Mouse (Mus musculus) hindbrain, embryonic 10.5 days (tissue): ENCODE measurements around the gene Atp13a1. TPM values are rescaled to one million over a fixed set of nuclear protein-coding genes. Genes with fewer than 3 reads are reported as not detected.

ENCODE experiments used
- DNase-seq: peaks from one replicate; pipeline ENCODE4 v3.0.0-alpha.2; 2017; ENCODE audit warnings: low spot score
- H3K27ac ChIP-seq: fragments of 300-500 bp; sonication (generic); 2 replicates; pipeline ENCODE4 v1.5.1; 2016; ENCODE audit warnings: mild to moderate bottlenecking, moderate library complexity
- H3K27me3 ChIP-seq: fragments of 300-500 bp; sonication (generic); 2 replicates; pipeline ENCODE4 v1.6.1; 2016; ENCODE audit warnings: mild to moderate bottlenecking; ENCODE audit not compliant: poor library complexity, insufficient read depth, severe bottlenecking
- H3K36me3 ChIP-seq: fragments of 300-500 bp; sonication (generic); 2 replicates; pipeline ENCODE4 v1.6.1; 2016; ENCODE audit warnings: mild to moderate bottlenecking, moderate library complexity
- H3K4me1 ChIP-seq: fragments of 300-500 bp; sonication (generic); replicated peaks from 2 replicates; pipeline ENCODE4 v1.6.1; 2016; ENCODE audit warnings: mild to moderate bottlenecking
- H3K4me3 ChIP-seq: fragments of 300-500 bp; sonication (generic); 2 replicates; pipeline ENCODE4 v1.5.1; 2016; ENCODE audit warnings: mild to moderate bottlenecking, moderate library complexity
- H3K9me3 ChIP-seq: fragments of 300-500 bp; sonication (generic); 2 replicates; pipeline ENCODE4 v1.6.1; 2016; ENCODE audit warnings: mild to moderate bottlenecking, moderate library complexity
- WGBS: fragments of 180-500 bp; shearing (Covaris S2); methylation state at CpG from one replicate; pipeline ENCODE4 v1.1.7; 2016; 5-methylcytosine and 5-hydroxymethylcytosine counted together
- polyA plus RNA-seq: library from polyadenylated mRNA; unstranded; fragments of >200 nt; fragmentation: Nextera tagmentation; extraction: Ambion mirVana; gene quantifications from 2 replicates; pipeline ENCODE4 v1.2.1, GENCODE M21; 2016

Gene Atp13a1
- polyA plus RNA-seq, 1 experiment from 2014 or later: 61.1 TPM

DNA sequence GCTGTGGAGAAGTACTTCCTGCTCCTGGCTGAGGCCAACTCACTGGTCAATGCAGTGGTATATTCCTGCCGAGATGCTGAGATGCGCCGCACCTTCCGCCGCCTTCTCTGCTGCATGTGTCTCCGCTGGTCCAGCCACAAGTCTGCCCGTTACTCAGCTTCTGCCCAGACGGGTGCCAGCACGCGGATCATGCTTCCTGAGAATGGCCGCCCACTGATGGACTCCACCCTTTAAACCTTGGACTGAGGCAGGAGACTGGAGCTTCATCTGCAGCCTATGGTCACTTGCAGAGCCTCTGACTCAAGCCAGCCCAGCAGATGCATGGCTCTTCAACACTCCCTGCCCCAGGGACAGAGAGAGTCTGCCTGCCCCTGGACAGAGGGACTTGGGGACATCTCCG is 35.4 kb downstream of the Atp13a1 start:
- peaks cover 45% of the 10 kb centered on the region for H3K4me1 ChIP-seq
- no peak overlapping the region for H3K27ac ChIP-seq
- no peak for DNase-seq
- 96% methylated on average over 12 of the region's 12 CpGs for WGBS
- H3K4me3 ChIP-seq: no peak overlapping the region
- H3K9me3 ChIP-seq: no peaks in the 10 kb centered on the region
- 0 out of 2 replicates have a peak, but pooled peaks cover 4% of the 10 kb centered on the region for H3K27me3 ChIP-seq
- H3K36me3 ChIP-seq: peaks cover 66% of the 10 kb centered on the region

DNA sequence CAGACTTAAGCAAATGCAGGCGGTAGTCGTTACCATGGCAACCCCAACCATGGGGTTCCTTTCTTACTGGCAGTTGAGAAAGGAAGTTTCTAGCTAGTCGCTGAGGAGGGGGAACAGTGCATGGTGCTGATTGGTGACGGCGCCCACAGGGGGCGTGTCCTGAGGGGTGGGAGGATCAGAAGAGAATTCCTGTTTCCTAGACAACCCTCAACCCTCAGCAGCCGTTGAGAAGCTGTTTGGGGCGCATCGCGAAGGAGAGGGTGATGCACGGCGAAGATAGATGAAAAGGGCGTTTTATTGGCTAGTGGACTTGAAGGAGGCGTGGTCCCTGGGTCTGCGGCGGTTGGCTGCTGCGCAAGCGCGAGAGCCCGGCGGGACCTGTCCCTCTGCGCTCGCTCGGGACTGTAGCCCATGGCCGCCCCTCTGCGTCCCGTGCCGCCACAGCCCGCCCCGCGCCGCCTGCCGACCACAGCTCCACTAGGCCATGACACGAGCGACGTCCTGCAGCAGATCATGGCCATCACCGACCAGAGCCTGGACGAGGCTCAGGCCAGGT is 41.4 kb downstream of the Atp13a1 start, which contains the start of gene Pbx4:
TSS of gene Pbx4 (plus strand) at position 194 of the 556 bp plus-strand sequence.
- H3K9me3 ChIP-seq: no peaks in the 10 kb centered on the region
- peak within 1 kb of the TSS; percentile 89 for H3K27ac ChIP-seq
- peaks cover 43% of the 10 kb centered on the region for H3K36me3 ChIP-seq
- H3K27me3 ChIP-seq: no peaks in the 10 kb centered on the region
- peak; percentile 97 for DNase-seq
- under 1% methylated on average over 38 of the region's 38 CpGs for WGBS
- H3K4me3 ChIP-seq: peak within 1 kb of the TSS; percentile 75
- peaks cover 23% of the 10 kb centered on the region for H3K4me1 ChIP-seq

DNA sequence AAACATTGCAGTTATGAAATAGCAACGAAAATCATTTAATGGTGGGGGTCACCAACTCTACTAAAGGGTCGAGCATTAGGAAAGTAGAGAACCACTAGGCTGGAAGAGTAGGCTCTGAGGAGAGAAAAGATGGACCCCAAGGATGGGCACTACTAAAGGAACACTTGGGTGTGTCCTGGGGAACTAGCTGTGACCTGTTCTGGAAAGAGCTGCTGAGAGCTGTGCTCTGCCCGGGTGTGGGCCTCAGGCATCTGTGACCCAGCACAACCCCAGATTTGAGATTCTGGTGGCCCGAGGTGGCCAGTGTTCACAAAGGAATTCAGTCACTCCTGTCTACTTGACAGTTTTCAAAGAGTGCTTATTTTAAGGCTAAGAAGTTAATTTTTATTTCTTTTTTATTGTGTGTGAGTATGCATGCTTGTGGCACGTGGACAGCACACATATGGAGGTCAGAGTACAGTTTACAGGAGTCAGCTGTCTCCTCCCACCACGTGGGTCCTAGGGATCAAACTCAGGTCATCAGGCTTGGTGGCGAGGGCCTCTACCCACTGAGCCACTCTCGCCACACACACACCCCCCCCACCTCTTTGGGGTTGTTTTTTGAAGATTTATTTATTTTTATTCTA is 46.2 kb downstream of the Atp13a1 start:
- no peak overlapping the region for H3K27ac ChIP-seq
- 81% methylated on average over 8 of the region's 8 CpGs for WGBS
- DNase-seq: no peak
- H3K4me3 ChIP-seq: no peak overlapping the region
- H3K4me1 ChIP-seq: peaks cover 15% of the 10 kb centered on the region
- H3K27me3 ChIP-seq: no peaks in the 10 kb centered on the region
- H3K36me3 ChIP-seq: peaks cover 51% of the 10 kb centered on the region
- no peaks in the 10 kb centered on the region for H3K9me3 ChIP-seq

DNA sequence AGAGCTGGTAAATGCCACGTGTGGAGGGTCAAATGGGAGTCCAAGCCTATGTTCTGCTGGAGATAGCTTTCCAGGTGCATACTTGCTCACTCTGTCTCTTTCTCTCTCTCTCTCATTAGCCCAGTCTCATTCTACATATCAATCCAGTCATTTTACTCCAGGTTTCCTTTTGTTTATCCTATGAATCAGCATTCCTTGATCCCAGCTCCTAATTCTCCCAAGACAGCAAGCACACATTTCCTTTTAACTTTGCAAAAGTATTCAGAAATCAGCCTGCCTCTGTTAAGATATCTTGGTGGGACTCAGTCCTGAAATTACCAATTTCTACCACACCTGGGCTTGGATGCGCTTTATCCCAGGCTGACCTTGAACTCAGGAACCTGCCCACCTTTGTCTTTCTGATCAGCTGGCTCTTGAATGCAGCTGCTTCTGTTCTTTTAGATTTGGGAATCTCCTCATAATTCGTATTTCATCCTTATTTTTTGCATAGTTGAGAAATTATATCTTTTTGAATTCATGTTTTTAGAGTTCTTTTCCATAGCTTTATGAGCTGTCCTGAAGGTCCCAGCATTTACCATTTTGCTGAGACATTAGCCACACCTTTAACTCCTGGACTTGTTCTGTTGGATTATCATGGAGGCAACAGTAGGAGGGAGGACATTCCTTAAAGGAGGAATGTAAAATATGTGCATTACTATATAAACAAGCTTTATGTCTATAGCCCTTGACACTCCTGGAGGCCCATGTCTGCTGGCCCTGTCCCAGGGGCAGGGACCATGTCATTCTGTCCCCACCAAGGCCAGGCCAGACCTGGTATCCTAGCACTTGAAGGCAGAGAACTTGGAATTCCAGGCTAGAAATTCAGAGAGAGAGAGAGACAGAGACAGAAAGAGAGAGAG is 56.5 kb downstream of the Atp13a1 start:
- no peaks in the 10 kb centered on the region for H3K9me3 ChIP-seq
- H3K36me3 ChIP-seq: peaks cover 34% of the 10 kb centered on the region
- H3K4me1 ChIP-seq: no peaks in the 10 kb centered on the region
- WGBS: 77% methylated on average over 3 of the region's 3 CpGs
- H3K27me3 ChIP-seq: no peaks in the 10 kb centered on the region
- DNase-seq: no peak
- H3K27ac ChIP-seq: no peak overlapping the region
- no peak overlapping the region for H3K4me3 ChIP-seq

DNA sequence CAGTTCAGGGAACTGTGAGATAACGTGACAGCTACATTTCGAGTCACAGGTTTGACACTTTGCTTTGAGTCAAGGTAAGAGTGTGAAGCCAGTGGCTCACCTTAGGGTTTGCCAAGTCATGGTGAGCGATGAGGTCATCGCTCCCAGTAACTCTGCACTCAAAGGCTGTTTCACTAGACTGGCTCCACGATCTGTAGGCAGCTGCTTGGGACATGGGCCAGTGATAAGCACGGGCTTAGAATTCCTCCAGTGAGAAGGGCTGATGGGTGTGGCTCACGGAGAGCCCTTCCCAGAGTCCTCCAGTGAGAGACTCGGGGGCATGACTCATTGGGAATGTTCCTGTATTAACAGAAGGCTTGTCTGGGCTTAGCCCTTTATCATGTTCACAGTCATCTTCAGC is 58.0 kb downstream of the Atp13a1 start:
- no peaks in the 10 kb centered on the region for H3K4me1 ChIP-seq
- no peak overlapping the region for H3K4me3 ChIP-seq
- no peaks in the 10 kb centered on the region for H3K27me3 ChIP-seq
- H3K36me3 ChIP-seq: peaks cover 48% of the 10 kb centered on the region
- DNase-seq: no peak
- H3K27ac ChIP-seq: no peak overlapping the region
- no peaks in the 10 kb centered on the region for H3K9me3 ChIP-seq
- 90% methylated on average over 8 of the region's 8 CpGs for WGBS

DNA sequence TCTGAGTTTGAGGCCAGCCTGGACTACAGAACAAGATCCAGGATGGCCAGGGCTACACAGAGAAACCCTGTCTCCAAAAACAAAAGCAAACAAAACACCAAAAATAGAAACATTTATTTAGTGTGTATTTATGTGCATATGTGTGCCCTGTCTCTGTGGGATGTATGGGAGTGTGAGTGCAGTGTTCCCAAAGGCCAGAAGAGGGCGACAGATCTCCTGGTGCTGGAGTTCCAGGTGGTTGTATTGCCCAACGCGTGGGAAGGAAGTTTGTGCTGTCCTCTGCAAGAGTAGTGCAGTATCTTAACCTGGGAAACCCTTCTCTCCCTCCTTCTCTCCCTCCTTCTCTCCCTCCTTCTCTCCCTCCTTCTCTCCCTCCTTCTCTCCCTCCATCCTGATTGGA is 58.9 kb downstream of the Atp13a1 start:
- peaks cover 48% of the 10 kb centered on the region for H3K36me3 ChIP-seq
- H3K27ac ChIP-seq: no peak overlapping the region
- H3K27me3 ChIP-seq: no peaks in the 10 kb centered on the region
- peak; percentile 16 for DNase-seq
- no peak overlapping the region for H3K4me3 ChIP-seq
- no peaks in the 10 kb centered on the region for H3K9me3 ChIP-seq
- 46% methylated on average over 3 of the region's 3 CpGs for WGBS
- no peaks in the 10 kb centered on the region for H3K4me1 ChIP-seq

DNA sequence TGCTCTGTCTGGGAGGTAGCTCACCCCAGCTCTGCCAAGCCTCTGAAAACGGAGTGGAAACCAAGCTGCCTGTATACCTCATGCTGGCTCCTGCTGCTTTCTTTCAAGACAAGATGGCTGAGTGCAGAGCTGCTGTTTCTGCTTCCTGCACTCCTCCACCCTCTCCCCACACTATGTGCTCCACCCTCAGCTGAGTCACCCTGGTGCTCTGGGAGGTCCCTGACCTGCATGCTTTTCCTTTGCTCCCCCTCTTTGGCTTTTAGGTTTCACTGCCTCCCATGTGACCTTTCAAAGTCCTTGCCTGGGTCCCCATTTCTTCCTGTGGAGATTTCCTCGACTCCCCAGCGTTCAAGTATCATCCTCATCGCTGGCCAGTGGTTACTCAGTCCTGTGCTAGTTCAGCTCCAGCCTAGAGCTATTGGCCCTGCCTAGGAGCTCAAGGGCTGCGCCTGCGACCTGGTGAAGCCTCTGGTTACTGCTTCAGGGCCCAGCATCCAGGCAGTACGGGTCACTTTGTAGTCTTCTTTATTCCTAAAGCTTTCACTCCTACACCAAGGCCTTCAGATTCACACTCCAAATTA is 60.1 kb downstream of the Atp13a1 start:
- 87% methylated on average over 7 of the region's 7 CpGs for WGBS
- Histone ChIP-seq H3K4me1 (no peaks in the 10 kb centered on the region), H3K27ac (no peak overlapping the region), H3K4me3 (no peak overlapping the region), H3K27me3 (no peaks in the 10 kb centered on the region), H3K36me3 (peaks cover 51% of the 10 kb centered on the region), H3K9me3 (no peaks in the 10 kb centered on the region)
- no peak for DNase-seq

DNA sequence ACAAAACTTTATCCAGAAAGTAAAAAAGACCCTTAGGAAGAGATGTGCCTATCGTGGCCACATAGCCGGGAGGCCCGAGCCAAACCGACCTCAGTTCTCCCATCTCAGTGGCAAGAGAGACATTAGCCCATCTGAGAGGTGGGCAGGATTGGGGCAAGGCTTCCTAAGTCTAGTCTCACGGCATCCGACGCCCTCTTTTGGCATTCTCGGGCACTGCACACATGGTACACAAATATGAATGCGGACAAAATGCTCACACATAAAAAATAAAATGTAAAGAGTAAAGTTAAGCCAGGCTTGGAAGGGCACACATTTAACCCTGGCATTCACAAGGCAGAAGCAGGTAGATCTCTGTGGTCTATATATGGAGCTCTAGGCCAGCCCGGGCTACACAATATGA is 62.9 kb downstream of the Atp13a1 start:
- Histone ChIP-seq H3K27ac (no peak overlapping the region), H3K27me3 (no peaks in the 10 kb centered on the region), H3K9me3 (no peaks in the 10 kb centered on the region), H3K4me3 (no peak overlapping the region), H3K4me1 (no peaks in the 10 kb centered on the region), H3K36me3 (peaks cover 50% of the 10 kb centered on the region)
- no peak for DNase-seq
- 92% methylated on average over 10 of the region's 10 CpGs for WGBS

Other genes with a start within 250 kb of the Atp13a1 start
- 34.3 and 36.8 TPM in 2 replicates for gene Zfp868, start 165.6 kb upstream of the Atp13a1 start, polyA plus RNA-seq
- 2.3 and 2.8 TPM in 2 replicates for gene Zfp964, start 136.7 kb upstream of the Atp13a1 start, polyA plus RNA-seq
- 28.0 and 34.2 TPM in 2 replicates for gene Zfp869, start 80.4 kb upstream of the Atp13a1 start, polyA plus RNA-seq
- 6.2 and 6.3 TPM in 2 replicates for gene Zfp963, start 41.2 kb upstream of the Atp13a1 start, polyA plus RNA-seq
- gene Gm20422, start 16.3 kb upstream of the Atp13a1 start, polyA plus RNA-seq: 0.58 and 1.1 TPM in 2 replicates
- 31.5 and 33.1 TPM in 2 replicates for gene Zfp866, start within 50 bp of the Atp13a1 start, polyA plus RNA-seq
- gene Gmip, start 17.5 kb downstream of the Atp13a1 start, polyA plus RNA-seq: 10.4 and 16.5 TPM in 2 replicates
- 0.63 and 0.73 TPM in 2 replicates for gene Lpar2, start 31.3 kb downstream of the Atp13a1 start, polyA plus RNA-seq
- 39.8 and 49.9 TPM in 2 replicates for gene Pbx4, start 41.3 kb downstream of the Atp13a1 start, polyA plus RNA-seq
- 0.44 and 0.47 TPM in 2 replicates for gene Cilp2, start 96.5 kb downstream of the Atp13a1 start, polyA plus RNA-seq
- gene Tssk6, start 111.0 kb downstream of the Atp13a1 start, polyA plus RNA-seq: 4.7 and 4.8 TPM in 2 replicates
- gene Ndufa13, start 111.4 kb downstream of the Atp13a1 start, polyA plus RNA-seq: 166 and 177 TPM in 2 replicates
- gene Yjefn3, start 111.5 kb downstream of the Atp13a1 start, polyA plus RNA-seq: 4.9 and 7.3 TPM in 2 replicates
- gene Gatad2a, start 205.2 kb downstream of the Atp13a1 start, polyA plus RNA-seq: 46.9 and 50.3 TPM in 2 replicates